Mouse (Mus musculus): ENCODE results near the gene Slc22a7.

GRCm38 (mm10) chr17:46433627-46434026 lies 4.6 kb downstream of the Slc22a7 start:
- TF ChIP-seq POLR2A (IDR thresholded peaks at IDR 0.05; ENCODE audit: insufficient read depth, low read depth, low read length) (no peak), CTCF (IDR thresholded peaks at IDR 0.05; ENCODE audit: insufficient read depth, low read depth, low read length) (no peak)

All from olfactory bulb, adult 2 months (tissue).